Mouse (Mus musculus): Measurements from ENCODE around the gene Gba2. TPM values are rescaled to one million over a fixed set of nuclear protein-coding genes. Genes with fewer than 3 reads are reported as not detected.
A peak's percentile ranks its signal among the peaks of the same experiment; 100 is the strongest.

The Gba2 gene
- polyA plus RNA-seq, 1 experiment from 2014 or later: 26.3 TPM

DNA sequence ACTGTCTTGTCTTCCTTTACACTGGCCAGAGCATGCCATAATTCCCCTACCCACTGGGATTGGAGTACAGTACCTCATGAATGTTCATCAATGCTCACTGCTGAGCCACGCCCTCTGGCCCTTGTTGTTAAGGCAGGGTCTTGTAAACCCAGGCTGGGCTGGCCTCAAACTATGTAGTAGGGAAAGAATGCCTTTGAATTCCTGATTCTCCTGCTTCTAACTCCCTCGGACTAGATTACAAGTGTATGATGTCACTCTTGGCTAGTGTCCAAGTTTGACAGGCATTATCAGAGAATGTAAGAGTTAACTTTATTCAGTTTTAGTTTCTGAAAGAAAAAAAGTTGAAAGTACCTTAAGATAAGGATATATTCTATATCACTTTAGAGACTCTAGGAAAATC lies 14.4 kb downstream of the Gba2 start:
- Histone ChIP-seq H3K27me3 (ENCODE audit: insufficient read depth, low read length) (no peaks in the 10 kb centered on the region), H3K36me3 (ENCODE audit: insufficient read depth, low read length) (peaks cover 45% of the 10 kb centered on the region), H3K4me3 (ENCODE audit: low read length) (no peak overlapping the region), H3K9me3 (ENCODE audit: low read length) (no peaks in the 10 kb centered on the region), H3K4me2 (replicated peaks; ENCODE audit: low read depth, low read length) (no peak overlapping the region), H3K27ac (ENCODE audit: low read length) (no peak overlapping the region), H3K4me1 (ENCODE audit: insufficient read depth, low read length) (peaks cover 33% of the 10 kb centered on the region), H3K9ac (replicated peaks; ENCODE audit: low read length) (no peak overlapping the region)
- WGBS: 46% methylated on average over 2 of the region's 2 CpGs
- no peak for ATAC-seq (ENCODE audit: low FRiP score, low TSS enrichment)

DNA sequence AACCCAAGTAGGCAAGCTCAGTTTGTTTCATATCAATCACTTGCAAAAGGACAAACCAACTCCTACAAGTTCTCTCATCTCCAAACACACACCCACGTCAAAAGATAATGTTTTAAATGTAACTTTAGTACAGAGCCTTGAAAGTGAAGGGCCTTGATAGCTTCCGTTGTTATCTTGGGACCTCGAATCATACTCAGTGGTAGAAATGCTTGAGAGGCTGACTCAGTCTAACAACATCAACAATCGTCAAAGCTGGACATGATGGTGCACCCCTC lies 15.1 kb downstream of the Gba2 start:
- Histone ChIP-seq H3K9ac (replicated peaks; ENCODE audit: low read length) (peak overlapping the region; percentile 71), H3K36me3 (ENCODE audit: insufficient read depth, low read length) (peaks cover 39% of the 10 kb centered on the region), H3K27me3 (ENCODE audit: insufficient read depth, low read length) (no peaks in the 10 kb centered on the region), H3K4me1 (ENCODE audit: insufficient read depth, low read length) (peaks cover 40% of the 10 kb centered on the region), H3K4me2 (replicated peaks; ENCODE audit: low read depth, low read length) (peak overlapping the region; percentile 93), H3K9me3 (ENCODE audit: low read length) (no peaks in the 10 kb centered on the region), H3K4me3 (ENCODE audit: low read length) (peak overlapping the region; percentile 82), H3K27ac (ENCODE audit: low read length) (peak overlapping the region; percentile 100; the same call in 1 of the 2 replicates)
- 65% methylated on average over 4 of the region's 4 CpGs for WGBS
- ATAC-seq (ENCODE audit: low FRiP score, low TSS enrichment): no peak

DNA sequence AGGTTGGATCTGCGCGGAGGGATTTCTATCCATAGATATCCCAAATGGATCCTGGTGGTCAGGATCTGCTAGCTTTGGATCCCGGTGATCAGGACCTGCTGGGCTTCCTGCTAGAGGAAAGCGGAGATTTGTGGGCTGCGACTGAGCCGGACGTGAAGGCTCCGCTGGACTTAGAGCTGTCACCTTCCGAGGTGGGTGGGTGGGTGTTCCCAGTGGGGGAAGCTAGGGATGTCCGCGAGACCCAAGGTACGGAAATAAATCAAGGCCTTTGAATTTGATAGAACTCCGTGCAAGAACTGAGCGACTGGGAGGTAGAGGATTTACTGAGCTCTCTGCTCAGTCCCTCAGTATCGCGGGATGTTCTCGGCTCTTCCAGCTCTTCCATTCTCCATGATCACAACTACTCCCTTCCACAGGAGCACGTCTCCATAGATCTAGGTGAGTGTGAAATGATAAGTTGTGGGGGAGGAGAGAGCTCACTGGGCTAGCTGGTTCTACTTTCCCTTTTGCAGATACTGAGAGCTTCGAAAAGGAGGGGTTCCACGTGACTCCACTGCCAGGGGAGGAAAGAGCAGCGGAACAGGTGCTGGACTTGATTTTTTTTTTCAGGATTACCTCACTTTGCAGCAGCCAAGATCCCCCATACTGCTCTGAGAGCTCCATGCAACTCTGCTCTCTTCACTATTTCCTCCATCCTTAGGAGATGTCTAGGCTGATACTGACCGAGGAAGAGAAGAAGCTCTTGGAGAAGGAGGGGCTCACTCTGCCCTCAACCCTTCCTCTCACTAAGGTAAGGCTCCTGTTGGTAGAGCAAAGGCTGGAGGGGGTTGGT lies 15.7 kb downstream of the Gba2 start:
- Histone ChIP-seq H3K27ac (ENCODE audit: low read length) (peak overlapping the region; percentile 100), H3K9ac (replicated peaks; ENCODE audit: low read length) (peak overlapping the region; percentile 71), H3K9me3 (ENCODE audit: low read length) (no peaks in the 10 kb centered on the region), H3K4me3 (ENCODE audit: low read length) (peak overlapping the region; percentile 82), H3K4me1 (ENCODE audit: insufficient read depth, low read length) (peaks cover 46% of the 10 kb centered on the region), H3K36me3 (ENCODE audit: insufficient read depth, low read length) (peaks cover 34% of the 10 kb centered on the region), H3K27me3 (ENCODE audit: insufficient read depth, low read length) (no peaks in the 10 kb centered on the region), H3K4me2 (replicated peaks; ENCODE audit: low read depth, low read length) (peak overlapping the region; percentile 93)
- peak; percentile 5 for ATAC-seq (ENCODE audit: low FRiP score, low TSS enrichment)
- 2% methylated on average over 22 of the region's 22 CpGs for WGBS

DNA sequence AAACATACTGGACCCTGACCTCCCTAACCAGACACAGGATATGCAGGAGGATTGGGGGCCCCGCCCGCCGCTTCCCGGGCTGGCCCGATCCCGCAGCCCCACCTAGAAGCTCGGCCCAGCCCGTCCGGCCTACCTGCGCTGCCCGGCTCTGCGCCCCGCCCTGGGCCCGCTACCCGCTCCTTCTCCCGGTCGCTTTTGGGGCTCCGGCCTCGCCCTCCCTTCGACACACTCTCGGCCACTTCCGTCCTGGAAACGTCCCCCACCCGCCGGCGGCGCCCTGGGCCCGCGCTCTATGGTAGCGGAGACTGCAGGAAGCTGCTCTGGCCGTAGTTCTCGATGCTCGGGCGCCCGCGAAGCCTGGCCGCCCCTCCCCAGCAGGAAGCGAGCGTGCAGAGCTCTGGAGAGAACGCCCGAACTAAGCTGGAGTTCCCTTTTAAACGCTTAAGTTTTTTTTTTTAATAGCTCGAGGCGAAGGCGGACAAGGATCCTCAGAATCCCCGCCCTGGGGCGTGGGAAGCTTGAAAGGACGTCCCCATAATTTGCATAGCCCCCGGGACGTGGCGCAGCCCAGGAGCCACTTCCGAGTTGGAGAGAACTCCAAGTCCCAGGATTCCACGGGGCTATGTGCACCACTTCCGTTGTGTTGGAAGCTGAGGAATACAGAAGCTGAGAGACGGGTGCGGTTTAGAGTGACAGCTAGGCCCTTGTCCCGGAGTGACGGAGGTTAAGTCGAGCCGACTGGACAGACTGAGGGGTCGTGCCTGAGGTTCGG lies 16.5 kb downstream of the Gba2 start, which contains the start of the genes Creb3 and Tln1:
Creb3 (plus strand) TSS at position 336 of the 772 bp plus-strand sequence.
Tln1 (minus strand) TSS at position 695 of the 772 bp plus-strand sequence.
- H3K36me3 ChIP-seq (ENCODE audit: insufficient read depth, low read length): peaks cover 26% of the 10 kb centered on the region
- peak within 1 kb of the TSS; percentile 100 for H3K27ac ChIP-seq (ENCODE audit: low read length)
- H3K4me2 ChIP-seq (replicated peaks; ENCODE audit: low read depth, low read length): peak within 1 kb of the TSS; percentile 93
- peak within 1 kb of the TSS; percentile 82 for H3K4me3 ChIP-seq (ENCODE audit: low read length)
- H3K4me1 ChIP-seq (ENCODE audit: insufficient read depth, low read length): peaks cover 54% of the 10 kb centered on the region
- H3K27me3 ChIP-seq (ENCODE audit: insufficient read depth, low read length): no peaks in the 10 kb centered on the region
- peak; percentile 93 for ATAC-seq (ENCODE audit: low FRiP score, low TSS enrichment)
- WGBS: 0% methylated on average over 62 of the region's 62 CpGs
- H3K9me3 ChIP-seq (ENCODE audit: low read length): no peaks in the 10 kb centered on the region
- H3K9ac ChIP-seq (replicated peaks; ENCODE audit: low read length): peak within 1 kb of the TSS; percentile 95

DNA sequence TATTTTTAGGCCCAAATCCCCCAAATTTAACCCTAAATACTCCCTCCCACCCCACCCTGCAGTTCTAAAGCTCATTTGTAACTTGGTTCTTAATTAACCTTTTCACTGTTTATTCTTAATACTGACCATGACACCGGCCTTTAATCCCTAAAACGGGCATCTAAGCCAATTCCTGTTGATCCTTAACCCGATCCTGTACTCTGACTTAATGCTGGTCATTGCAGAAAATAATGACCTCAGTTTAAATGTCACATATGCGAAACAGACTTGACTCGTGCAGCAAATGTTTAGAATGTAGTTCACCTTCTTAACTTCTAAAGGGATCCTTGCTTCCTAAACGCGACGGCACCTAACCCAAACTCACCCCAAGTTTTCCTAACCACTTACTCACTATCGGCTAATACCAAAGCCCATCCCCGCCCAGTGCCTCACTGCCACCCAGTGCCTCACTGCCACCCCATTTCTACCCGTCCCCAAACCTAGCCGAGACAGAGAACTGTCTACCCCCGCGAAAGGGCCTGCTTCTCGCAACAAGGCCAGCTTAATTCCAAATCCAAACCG lies 17.2 kb downstream of the Gba2 start:
- Histone ChIP-seq H3K4me2 (replicated peaks; ENCODE audit: low read depth, low read length) (peak overlapping the region; percentile 73), H3K4me3 (ENCODE audit: low read length) (peak overlapping the region; percentile 82), H3K27ac (ENCODE audit: low read length) (peak overlapping the region; percentile 100), H3K27me3 (ENCODE audit: insufficient read depth, low read length) (no peaks in the 10 kb centered on the region), H3K9ac (replicated peaks; ENCODE audit: low read length) (peak overlapping the region; percentile 95), H3K4me1 (ENCODE audit: insufficient read depth, low read length) (peaks cover 56% of the 10 kb centered on the region), H3K36me3 (ENCODE audit: insufficient read depth, low read length) (peaks cover 23% of the 10 kb centered on the region), H3K9me3 (ENCODE audit: low read length) (no peaks in the 10 kb centered on the region)
- 2% methylated on average over 16 of the region's 16 CpGs for WGBS
- ATAC-seq (ENCODE audit: low FRiP score, low TSS enrichment): no peak

DNA sequence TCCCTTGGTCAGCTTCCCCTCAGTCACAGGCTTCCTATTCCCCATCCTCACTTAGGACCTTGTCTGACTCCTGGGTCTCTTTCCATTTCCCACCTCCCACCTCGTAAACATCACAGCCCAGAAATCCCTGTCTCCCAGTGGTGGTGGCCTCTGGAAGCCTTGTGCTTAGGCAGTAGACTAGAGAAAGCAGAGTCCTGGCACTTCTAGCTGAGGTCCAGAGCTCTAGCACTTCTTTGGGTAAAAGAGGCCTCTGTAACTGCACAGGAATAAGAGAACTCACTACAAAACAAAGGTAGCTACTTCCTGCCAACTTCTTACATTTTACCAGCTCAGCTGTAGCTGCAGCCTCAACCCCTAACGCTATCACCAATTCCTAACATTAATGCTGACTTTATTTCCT lies 17.7 kb downstream of the Gba2 start:
- peaks cover 56% of the 10 kb centered on the region for H3K4me1 ChIP-seq (ENCODE audit: insufficient read depth, low read length)

DNA sequence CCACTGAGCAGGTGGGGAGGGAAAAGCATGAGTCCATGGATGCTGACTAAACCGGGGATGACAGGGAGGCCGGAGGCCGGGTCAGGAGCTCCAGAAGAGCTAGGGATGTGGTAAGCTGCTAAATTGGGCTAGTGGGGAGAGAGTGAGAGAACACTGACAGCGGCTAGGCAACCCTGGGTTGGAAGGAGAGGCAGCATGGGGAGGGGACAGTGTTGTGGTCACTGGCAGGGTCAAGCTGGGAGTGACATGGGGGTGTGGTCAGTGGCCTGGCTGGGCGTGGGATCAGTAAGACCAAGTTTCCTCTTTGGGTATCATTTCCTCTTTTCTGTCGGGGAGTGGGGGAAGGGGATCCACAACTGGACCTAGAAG lies 18.4 kb downstream of the Gba2 start:
- Histone ChIP-seq H3K4me2 (replicated peaks; ENCODE audit: low read depth, low read length) (peak overlapping the region; percentile 73), H3K27me3 (ENCODE audit: insufficient read depth, low read length) (no peaks in the 10 kb centered on the region), H3K4me1 (ENCODE audit: insufficient read depth, low read length) (peaks cover 56% of the 10 kb centered on the region), H3K27ac (ENCODE audit: low read length) (peak overlapping the region; percentile 100; the same call in 1 of the 2 replicates), H3K36me3 (ENCODE audit: insufficient read depth, low read length) (peaks cover 22% of the 10 kb centered on the region), H3K9me3 (ENCODE audit: low read length) (no peaks in the 10 kb centered on the region), H3K9ac (replicated peaks; ENCODE audit: low read length) (peak overlapping the region; percentile 95), H3K4me3 (ENCODE audit: low read length) (peak overlapping the region; percentile 82)
- ATAC-seq (ENCODE audit: low FRiP score, low TSS enrichment): no peak
- WGBS: 21% methylated on average over 6 of the region's 6 CpGs

More for the DNA sequence above, 17.7 kb downstream of the Gba2 start:
- Histone ChIP-seq H3K4me2 (replicated peaks; ENCODE audit: low read depth, low read length) (peak overlapping the region; percentile 73), H3K9me3 (ENCODE audit: low read length) (no peaks in the 10 kb centered on the region), H3K9ac (replicated peaks; ENCODE audit: low read length) (peak overlapping the region; percentile 95), H3K36me3 (ENCODE audit: insufficient read depth, low read length) (peaks cover 22% of the 10 kb centered on the region), H3K27ac (ENCODE audit: low read length) (peak overlapping the region; percentile 100), H3K4me3 (ENCODE audit: low read length) (peak overlapping the region; percentile 82), H3K27me3 (ENCODE audit: insufficient read depth, low read length) (no peaks in the 10 kb centered on the region)
- no peak for ATAC-seq (ENCODE audit: low FRiP score, low TSS enrichment)
- WGBS: 15% methylated on average over 2 of the region's 2 CpGs

DNA sequence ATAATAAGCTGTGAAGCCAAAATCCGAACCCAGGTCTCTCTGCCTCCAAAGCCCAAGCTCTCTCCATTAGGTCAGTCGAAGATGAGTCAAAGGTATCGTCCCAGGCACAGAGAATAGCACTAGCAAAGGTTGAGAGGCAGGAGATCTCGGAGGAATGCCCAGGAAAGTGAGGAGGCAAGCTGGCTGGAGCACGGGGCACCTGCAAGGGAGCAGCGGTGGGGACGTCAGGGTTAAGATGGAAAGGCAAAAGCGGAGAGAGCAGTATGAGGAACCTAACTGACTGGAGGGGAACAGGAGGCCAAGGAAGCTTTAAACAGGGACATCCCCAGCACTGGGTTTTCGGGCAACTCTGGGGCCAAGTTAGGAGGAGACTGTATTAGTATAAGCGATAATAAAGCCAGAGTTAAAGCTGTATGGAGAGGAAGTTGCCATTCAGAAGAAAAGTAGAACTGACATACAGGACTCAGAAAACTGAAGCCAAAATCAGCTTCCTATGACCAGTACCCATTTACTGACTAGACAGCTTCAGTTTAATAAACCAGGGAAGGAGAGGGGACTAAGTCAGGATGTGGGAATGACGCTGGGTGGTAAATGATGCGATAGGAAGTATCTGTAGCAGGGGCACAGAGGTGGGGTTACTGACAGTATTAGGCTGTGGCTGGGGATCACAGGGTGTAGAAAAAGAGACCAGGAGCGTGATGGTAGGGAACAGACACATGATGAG lies 19.0 kb downstream of the Gba2 start:
- Histone ChIP-seq H3K4me3 (ENCODE audit: low read length) (peak overlapping the region; percentile 82), H3K4me2 (replicated peaks; ENCODE audit: low read depth, low read length) (peak overlapping the region; percentile 73), H3K27me3 (ENCODE audit: insufficient read depth, low read length) (no peaks in the 10 kb centered on the region), H3K9me3 (ENCODE audit: low read length) (no peaks in the 10 kb centered on the region), H3K4me1 (ENCODE audit: insufficient read depth, low read length) (peaks cover 56% of the 10 kb centered on the region), H3K27ac (ENCODE audit: low read length) (peak overlapping the region; percentile 100), H3K9ac (replicated peaks; ENCODE audit: low read length) (peak overlapping the region; percentile 95), H3K36me3 (ENCODE audit: insufficient read depth, low read length) (peaks cover 23% of the 10 kb centered on the region)
- ATAC-seq (ENCODE audit: low FRiP score, low TSS enrichment): no peak
- WGBS: 66% methylated on average over 13 of the region's 13 CpGs

DNA sequence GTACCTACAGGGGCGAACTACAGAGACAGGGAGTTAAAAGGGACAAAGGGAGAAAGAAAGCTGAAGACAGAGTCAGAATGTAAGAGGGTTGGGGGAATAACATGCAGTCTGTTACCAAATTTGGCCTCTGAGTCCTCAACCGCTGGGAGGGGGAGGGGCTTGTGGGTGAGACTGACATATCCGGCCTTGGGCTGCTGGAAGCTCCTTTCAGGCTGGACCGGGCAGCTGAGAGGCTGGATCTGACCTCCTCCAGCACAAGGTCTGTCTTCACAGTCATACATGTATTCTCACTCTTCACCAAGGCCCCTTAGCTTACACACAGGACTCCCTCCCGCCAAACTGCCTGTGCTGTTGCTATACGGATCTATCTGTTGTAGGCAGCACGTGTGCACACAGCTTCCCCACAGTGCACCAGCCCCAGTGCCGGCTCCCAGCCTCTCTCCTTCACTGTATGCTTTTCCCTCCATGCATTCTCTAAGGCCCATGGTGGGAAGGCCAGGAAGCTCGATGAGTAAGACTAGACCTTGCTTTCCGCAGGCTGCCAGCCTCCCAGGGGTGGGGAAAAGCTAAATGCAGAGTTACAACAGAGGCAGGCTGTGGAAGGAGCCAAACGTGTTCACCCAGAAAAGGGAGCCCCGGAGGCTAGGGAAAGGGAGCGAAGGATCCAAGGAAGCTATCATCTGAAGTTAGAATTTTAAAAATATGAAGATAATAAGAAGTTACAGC lies 19.9 kb downstream of the Gba2 start:
- Histone ChIP-seq H3K9me3 (ENCODE audit: low read length) (no peaks in the 10 kb centered on the region), H3K36me3 (ENCODE audit: insufficient read depth, low read length) (peaks cover 30% of the 10 kb centered on the region), H3K27ac (ENCODE audit: low read length) (peak overlapping the region; percentile 93), H3K9ac (replicated peaks; ENCODE audit: low read length) (peak overlapping the region; percentile 57), H3K27me3 (ENCODE audit: insufficient read depth, low read length) (no peaks in the 10 kb centered on the region), H3K4me3 (ENCODE audit: low read length) (peak overlapping the region; percentile 82), H3K4me2 (replicated peaks; ENCODE audit: low read depth, low read length) (peak overlapping the region; percentile 73), H3K4me1 (ENCODE audit: insufficient read depth, low read length) (peaks cover 51% of the 10 kb centered on the region)
- 19% methylated on average over 13 of the region's 13 CpGs for WGBS
- ATAC-seq (ENCODE audit: low FRiP score, low TSS enrichment): peak; percentile 40
